Mouse (Mus musculus) forebrain, embryonic 11.5 days (tissue): ENCODE results near the gene P4ha2. TPM values are rescaled to one million over a fixed set of nuclear protein-coding genes. Genes with fewer than 3 reads are reported as not detected.
A peak's percentile ranks its signal among the peaks of the same experiment; 100 is the strongest.

Experiments
- ATAC-seq: fragments of 200-750 bp; cut with Nextera tagmentation; replicated peaks from 2 replicates; pipeline ENCODE4 v1.8.0; 2017; ENCODE audit warnings: moderate TSS enrichment; ENCODE audit not compliant: low FRiP score
- DNase-seq: peaks from one replicate; pipeline ENCODE4 v3.0.0-alpha.2; 2017; ENCODE audit warnings: low spot score
- H3K27ac ChIP-seq: fragments of 300-500 bp; sonication (generic); 2 replicates; pipeline ENCODE4 v1.5.1; 2014; ENCODE audit warnings: low read depth, low read length
- H3K27me3 ChIP-seq: fragments of 300-500 bp; sonication (generic); 2 replicates; pipeline ENCODE4 v1.6.1; 2014; ENCODE audit warnings: mild to moderate bottlenecking, low read length, mixed read lengths; ENCODE audit not compliant: control insufficient read depth, insufficient read depth
- H3K36me3 ChIP-seq: fragments of 300-500 bp; sonication (generic); 2 replicates; pipeline ENCODE4 v1.6.1; 2014; ENCODE audit warnings: mild to moderate bottlenecking, low read length, moderate library complexity, mixed read lengths; ENCODE audit not compliant: control insufficient read depth, insufficient read depth
- H3K4me1 ChIP-seq: fragments of 300-500 bp; sonication (generic); replicated peaks from 2 replicates; pipeline ENCODE4 v1.6.1; 2014; ENCODE audit warnings: low read length, mixed read lengths; ENCODE audit not compliant: control insufficient read depth, insufficient read depth
- H3K4me2 ChIP-seq: fragments of 300-500 bp; sonication (generic); 2 replicates; pipeline ENCODE4 v1.6.1; 2014; ENCODE audit warnings: low read depth, mild to moderate bottlenecking, low read length, moderate library complexity, mixed read lengths; ENCODE audit not compliant: severe bottlenecking
- H3K4me3 ChIP-seq: fragments of 300-500 bp; sonication (generic); 2 replicates; pipeline ENCODE4 v1.5.1; 2014; ENCODE audit warnings: low read depth, low read length
- H3K9ac ChIP-seq: fragments of 300-500 bp; sonication (generic); 2 replicates; pipeline ENCODE4 v1.6.1; 2014; ENCODE audit warnings: low read length
- H3K9me3 ChIP-seq: fragments of 300-500 bp; sonication (generic); 2 replicates; pipeline ENCODE4 v1.6.1; 2016; ENCODE audit warnings: low read length, mixed read lengths; ENCODE audit not compliant: control insufficient read depth
- WGBS: fragments of 180-500 bp; shearing (Covaris S2); extraction: QIAGEN DNeasy Blood & Tissue Kit; methylation state at CpG from one replicate; pipeline ENCODE4 v1.1.7; 2014; 5-methylcytosine and 5-hydroxymethylcytosine counted together
- polyA plus RNA-seq: library from polyadenylated mRNA; unstranded; fragments of >200 nt; fragmentation: Nextera tagmentation; extraction: Ambion mirVana; gene quantifications from 2 replicates; pipeline ENCODE4 v1.2.1, GENCODE M21; 2014

P4ha2 gene
- polyA plus RNA-seq, 1 experiment from 2014 or later, result 16.4 TPM

- Histone ChIP-seq H3K4me2 (no peak overlapping the region), H3K9me3 (no peaks in the 10 kb centered on the region), H3K4me3 (no peak overlapping the region), H3K36me3 (no peaks in the 10 kb centered on the region), H3K27me3 (no peaks in the 10 kb centered on the region), H3K4me1 (no peaks in the 10 kb centered on the region), H3K27ac (no peak overlapping the region), H3K9ac (no peak overlapping the region)
- ATAC-seq (no peak), DNase-seq (no peak)
- WGBS, result 97% methylated on average over 1 of the region's 1 CpGs
These were observed 23.8 kb upstream of the P4ha2 start for GRCm38 (mm10) chr11:54076101-54076500.

GRCm38 (mm10) chr11:54080435-54080834, 19.5 kb upstream of the P4ha2 start:
- Histone ChIP-seq H3K9ac (no peak overlapping the region), H3K27me3 (no peaks in the 10 kb centered on the region), H3K4me1 (no peaks in the 10 kb centered on the region), H3K36me3 (no peaks in the 10 kb centered on the region), H3K9me3 (no peaks in the 10 kb centered on the region), H3K4me3 (no peak overlapping the region), H3K27ac (no peak overlapping the region), H3K4me2 (no peak overlapping the region)
- DNase-seq, result no peak
- 39% methylated on average over 7 of the region's 7 CpGs for WGBS
- no peak for ATAC-seq

DNA sequence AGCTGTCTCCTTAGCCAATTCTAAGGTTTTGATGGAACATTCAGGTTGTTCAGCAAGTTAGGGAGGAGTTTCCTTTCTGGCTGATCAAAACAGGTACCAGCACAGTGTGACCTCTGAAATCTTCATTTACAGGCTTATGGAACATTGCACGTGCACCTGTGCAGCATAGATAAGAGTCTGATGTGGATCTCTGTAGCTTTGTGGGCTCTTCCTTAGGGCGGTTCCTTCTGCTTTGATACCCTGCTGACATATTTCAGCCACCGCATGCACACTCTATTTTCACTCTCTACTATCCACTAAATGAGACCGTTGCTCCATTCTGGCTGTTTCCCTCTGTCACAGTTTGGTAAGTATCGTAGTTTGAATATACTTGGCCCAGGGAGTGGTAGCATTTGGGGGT, 17.2 kb upstream of the P4ha2 start:
- no peaks in the 10 kb centered on the region for H3K27me3 ChIP-seq

GRCm38 (mm10) chr11:54084976-54085375, 14.9 kb upstream of the P4ha2 start:
- no peak overlapping the region for H3K4me3 ChIP-seq
- H3K9me3 ChIP-seq, result no peaks in the 10 kb centered on the region
- ATAC-seq (no peak), DNase-seq (no peak)
- no peaks in the 10 kb centered on the region for H3K36me3 ChIP-seq
- H3K4me1 ChIP-seq, result no peaks in the 10 kb centered on the region
- H3K27me3 ChIP-seq, result no peaks in the 10 kb centered on the region
- no peak overlapping the region for H3K27ac ChIP-seq
- WGBS, result 84% methylated on average over 1 of the region's 1 CpGs
- no peak overlapping the region for H3K9ac ChIP-seq
- H3K4me2 ChIP-seq, result no peak overlapping the region

More for the DNA sequence above, 17.2 kb upstream of the P4ha2 start:
- no peaks in the 10 kb centered on the region for H3K9me3 ChIP-seq
- no peak overlapping the region for H3K4me3 ChIP-seq
- DNase-seq, result no peak
- WGBS, result 97% methylated on average over 5 of the region's 5 CpGs
- no peak overlapping the region for H3K27ac ChIP-seq
- H3K36me3 ChIP-seq, result no peaks in the 10 kb centered on the region
- no peak overlapping the region for H3K9ac ChIP-seq
- H3K4me2 ChIP-seq, result no peak overlapping the region
- no peak for ATAC-seq
- H3K4me1 ChIP-seq, result no peaks in the 10 kb centered on the region

- no peak overlapping the region for H3K4me2 ChIP-seq
- WGBS, result 60% methylated on average over 5 of the region's 5 CpGs
- H3K27ac ChIP-seq, result no peak overlapping the region
- no peak overlapping the region for H3K9ac ChIP-seq
- no peaks in the 10 kb centered on the region for H3K9me3 ChIP-seq
- H3K4me1 ChIP-seq, result no peaks in the 10 kb centered on the region
- H3K27me3 ChIP-seq, result no peaks in the 10 kb centered on the region
- no peaks in the 10 kb centered on the region for H3K36me3 ChIP-seq
- ATAC-seq (no peak), DNase-seq (no peak)
- no peak overlapping the region for H3K4me3 ChIP-seq
These were observed 14.1 kb upstream of the P4ha2 start for GRCm38 (mm10) chr11:54085816-54086215.

DNA sequence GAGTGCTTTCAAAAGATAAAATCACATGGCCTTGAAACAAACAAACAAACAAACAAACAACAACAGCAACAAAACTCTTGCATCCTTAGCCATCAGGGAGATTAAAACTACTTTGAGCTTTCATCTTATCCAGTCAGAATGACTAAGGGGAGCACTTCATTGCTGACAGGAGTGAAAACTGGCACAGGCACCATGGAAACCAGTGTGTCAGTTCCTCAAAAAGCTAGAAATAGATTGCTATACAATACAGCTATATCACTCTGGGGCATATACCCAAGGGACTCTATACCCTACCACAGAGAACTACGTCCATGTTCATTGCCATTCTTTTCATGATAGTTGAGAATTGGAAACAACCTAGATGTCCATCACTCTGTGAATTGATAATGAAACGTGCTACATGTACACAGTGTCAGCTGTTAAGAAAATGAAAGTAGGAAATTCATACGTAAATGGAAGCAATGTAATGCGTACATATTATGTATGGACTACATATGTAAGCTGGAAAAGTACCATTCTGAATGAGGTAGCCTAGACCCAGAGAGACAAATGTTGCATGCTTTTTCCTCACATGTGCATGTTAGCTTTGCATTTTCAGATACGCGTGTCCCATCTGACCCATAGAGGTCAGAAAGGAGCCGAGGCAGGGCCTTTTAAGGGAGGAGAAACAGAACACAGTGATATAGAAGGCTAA, 11.5 kb upstream of the P4ha2 start:
- Histone ChIP-seq H3K9ac (no peak overlapping the region), H3K4me1 (no peaks in the 10 kb centered on the region), H3K9me3 (no peaks in the 10 kb centered on the region), H3K27ac (no peak overlapping the region), H3K4me3 (no peak overlapping the region), H3K27me3 (no peaks in the 10 kb centered on the region), H3K4me2 (no peak overlapping the region), H3K36me3 (no peaks in the 10 kb centered on the region)
- no peak for ATAC-seq
- 83% methylated on average over 7 of the region's 7 CpGs for WGBS
- DNase-seq, result no peak

GRCm38 (mm10) chr11:54088947-54089317, 11.0 kb upstream of the P4ha2 start:
- ATAC-seq (peak; percentile 30; the same call in 1 of the 2 replicates), DNase-seq (peak; percentile 82)
- H3K27ac ChIP-seq, result no peak overlapping the region
- H3K9me3 ChIP-seq, result no peaks in the 10 kb centered on the region
- 57% methylated on average over 5 of the region's 5 CpGs for WGBS
- H3K36me3 ChIP-seq, result no peaks in the 10 kb centered on the region
- no peak overlapping the region for H3K4me3 ChIP-seq
- no peak overlapping the region for H3K4me2 ChIP-seq
- no peaks in the 10 kb centered on the region for H3K27me3 ChIP-seq
- no peaks in the 10 kb centered on the region for H3K4me1 ChIP-seq
- H3K9ac ChIP-seq, result no peak overlapping the region

- ATAC-seq (no peak), DNase-seq (no peak)
- Histone ChIP-seq H3K9me3 (no peaks in the 10 kb centered on the region), H3K4me3 (no peak overlapping the region), H3K27ac (no peak overlapping the region), H3K36me3 (no peaks in the 10 kb centered on the region), H3K9ac (no peak overlapping the region), H3K4me1 (no peaks in the 10 kb centered on the region), H3K4me2 (no peak overlapping the region), H3K27me3 (no peaks in the 10 kb centered on the region)
- 86% methylated on average over 1 of the region's 1 CpGs for WGBS
These were observed 9.6 kb upstream of the P4ha2 start for GRCm38 (mm10) chr11:54090091-54090879.

- Histone ChIP-seq H3K27ac (no peak overlapping the region), H3K4me1 (no peaks in the 10 kb centered on the region), H3K9me3 (no peaks in the 10 kb centered on the region), H3K36me3 (no peaks in the 10 kb centered on the region), H3K4me3 (no peak overlapping the region), H3K27me3 (no peaks in the 10 kb centered on the region), H3K9ac (no peak overlapping the region), H3K4me2 (no peak overlapping the region)
- WGBS, result 62% methylated on average over 8 of the region's 8 CpGs
- DNase-seq, result no peak
- ATAC-seq, result no peak
These were observed 8.2 kb upstream of the P4ha2 start for GRCm38 (mm10) chr11:54091726-54092125.
